Mouse (Mus musculus): ENCODE measurements at regions not wholly inside any gene's neighbourhood (a gene's known extent, or its start where the extent isn't known, plus 50 kb on each side); places are given as distances from the start of the nearest gene placed in this dataset.

GRCm38 (mm10) chr2:93129176-93129575 is 58.2 kb upstream of the Trp53i11 start:
- no peaks in the 10 kb centered on the region for H3K9me3 ChIP-seq (ENCODE audit: control insufficient read depth, insufficient read depth, low read depth, low read length)
- no peak overlapping the region for H3K9ac ChIP-seq (ENCODE audit: insufficient read depth, low read depth, low read length, poor library complexity, severe bottlenecking)
- no peaks in the 10 kb centered on the region for H3K36me3 ChIP-seq (ENCODE audit: control insufficient read depth, insufficient read depth, low read length, poor library complexity, severe bottlenecking)
- TF ChIP-seq ZNF384 (IDR thresholded peaks at IDR 0.05; ENCODE audit: low read depth, low read length), result no peak
- no peak for TF ChIP-seq ZC3H11A (IDR thresholded peaks at IDR 0.05; ENCODE audit: borderline replicate concordance, low read depth, low read length)
- H3K27ac ChIP-seq (ENCODE audit: insufficient read depth, low read depth, low read length, poor library complexity, severe bottlenecking), result no peak overlapping the region
- H3K4me3 ChIP-seq (ENCODE audit: insufficient read depth in 1 of 2, low read depth in 1 of 2, low read length in 2 of 2, poor library complexity in 1 of 2, severe bottlenecking in 1 of 2), result no peak overlapping the region
- no peak for DNase-seq (ENCODE audit: low read depth, low spot score)
- H3K4me1 ChIP-seq (ENCODE audit: control insufficient read depth in 2 of 2, insufficient read depth in 2 of 2, low read length in 2 of 2, poor library complexity in 1 of 2), result no peaks in the 10 kb centered on the region
- in situ Hi-C loops (cut with MboI; ENCODE audit: low sequenced_read_pairs in 2 of 2, unreplicated experiment in 2 of 2), result no loop called here

- DNase-seq (ENCODE audit: low read depth, low spot score), result no peak
- no peak for TF ChIP-seq MAFK (IDR thresholded peaks at IDR 0.05; ENCODE audit: insufficient read depth, low read depth, low read length)
- TF ChIP-seq ZNF384 (IDR thresholded peaks at IDR 0.05; ENCODE audit: low read depth, low read length), result no peak
- no peak for TF ChIP-seq CHD2 (IDR thresholded peaks at IDR 0.05; ENCODE audit: low read depth, low read length)
- no peak for TF ChIP-seq ZC3H11A (IDR thresholded peaks at IDR 0.05; ENCODE audit: borderline replicate concordance, low read depth, low read length)
- TF ChIP-seq HCFC1 (IDR thresholded peaks at IDR 0.05; ENCODE audit: borderline replicate concordance, insufficient read depth, low read length), result no peak
- H3K36me3 ChIP-seq (ENCODE audit: control insufficient read depth, insufficient read depth, low read length, poor library complexity, severe bottlenecking), result no peaks in the 10 kb centered on the region
- no peak overlapping the region for H3K27ac ChIP-seq (ENCODE audit: insufficient read depth, low read depth, low read length, poor library complexity, severe bottlenecking)
- H3K9ac ChIP-seq (ENCODE audit: insufficient read depth, low read depth, low read length, poor library complexity, severe bottlenecking), result no peak overlapping the region
- H3K4me1 ChIP-seq (ENCODE audit: control insufficient read depth in 2 of 2, insufficient read depth in 2 of 2, low read length in 2 of 2, poor library complexity in 1 of 2), result 0 out of 4 replicates have a peak, but pooled peaks cover 0 to 2% of the 10 kb centered on the region in 2 experiments
- in situ Hi-C loops (cut with MboI; ENCODE audit: low sequenced_read_pairs in 2 of 2, unreplicated experiment in 2 of 2), result no loop called here
- H3K9me3 ChIP-seq (ENCODE audit: control insufficient read depth, insufficient read depth, low read depth, low read length), result no peaks in the 10 kb centered on the region
- H3K4me3 ChIP-seq (ENCODE audit: insufficient read depth in 1 of 2, low read depth in 1 of 2, low read length in 2 of 2, poor library complexity in 1 of 2, severe bottlenecking in 1 of 2), result no peak overlapping the region
These were observed 60.7 kb upstream of the Trp53i11 start for GRCm38 (mm10) chr2:93126595-93127165.

GRCm38 (mm10) chr2:93126112-93126511 is 61.2 kb upstream of the Trp53i11 start:
- no peak overlapping the region for H3K9ac ChIP-seq (ENCODE audit: insufficient read depth, low read depth, low read length, poor library complexity, severe bottlenecking)
- no peak for DNase-seq (ENCODE audit: low read depth, low spot score)
- TF ChIP-seq MAFK (IDR thresholded peaks at IDR 0.05; ENCODE audit: insufficient read depth, low read depth, low read length), result no peak
- TF ChIP-seq CHD2 (IDR thresholded peaks at IDR 0.05; ENCODE audit: low read depth, low read length), result no peak
- no peak for TF ChIP-seq HCFC1 (IDR thresholded peaks at IDR 0.05; ENCODE audit: borderline replicate concordance, insufficient read depth, low read length)
- no peak for TF ChIP-seq ZC3H11A (IDR thresholded peaks at IDR 0.05; ENCODE audit: borderline replicate concordance, low read depth, low read length)
- TF ChIP-seq ZNF384 (IDR thresholded peaks at IDR 0.05; ENCODE audit: low read depth, low read length), result no peak
- H3K36me3 ChIP-seq (ENCODE audit: control insufficient read depth, insufficient read depth, low read length, poor library complexity, severe bottlenecking), result no peaks in the 10 kb centered on the region
- in situ Hi-C loops (cut with MboI; ENCODE audit: low sequenced_read_pairs in 2 of 2, unreplicated experiment in 2 of 2), result no loop called here
- no peak overlapping the region for H3K4me3 ChIP-seq (ENCODE audit: insufficient read depth in 1 of 2, low read depth in 1 of 2, low read length in 2 of 2, poor library complexity in 1 of 2, severe bottlenecking in 1 of 2)
- no peaks in the 10 kb centered on the region for H3K9me3 ChIP-seq (ENCODE audit: control insufficient read depth, insufficient read depth, low read depth, low read length)
- no peak overlapping the region for H3K27ac ChIP-seq (ENCODE audit: insufficient read depth, low read depth, low read length, poor library complexity, severe bottlenecking)
- 0 out of 4 replicates have a peak, but pooled peaks cover 0 to 2% of the 10 kb centered on the region in 2 experiments for H3K4me1 ChIP-seq (ENCODE audit: control insufficient read depth in 2 of 2, insufficient read depth in 2 of 2, low read length in 2 of 2, poor library complexity in 1 of 2)

GRCm38 (mm10) chr2:93124866-93125467 is 62.4 kb upstream of the Trp53i11 start:
- TF ChIP-seq ZNF384 (IDR thresholded peaks at IDR 0.05; ENCODE audit: low read depth, low read length), result no peak
- no peak for TF ChIP-seq CHD2 (IDR thresholded peaks at IDR 0.05; ENCODE audit: low read depth, low read length)
- no peak for TF ChIP-seq MAFK (IDR thresholded peaks at IDR 0.05; ENCODE audit: insufficient read depth, low read depth, low read length)
- TF ChIP-seq ZC3H11A (IDR thresholded peaks at IDR 0.05; ENCODE audit: borderline replicate concordance, low read depth, low read length), result no peak
- no peak for TF ChIP-seq HCFC1 (IDR thresholded peaks at IDR 0.05; ENCODE audit: borderline replicate concordance, insufficient read depth, low read length)
- no peak for DNase-seq (ENCODE audit: low read depth, low spot score)
- in situ Hi-C loops (cut with MboI; ENCODE audit: low sequenced_read_pairs in 2 of 2, unreplicated experiment in 2 of 2), result no loop called here
- no peak overlapping the region for H3K27ac ChIP-seq (ENCODE audit: insufficient read depth, low read depth, low read length, poor library complexity, severe bottlenecking)
- H3K36me3 ChIP-seq (ENCODE audit: control insufficient read depth, insufficient read depth, low read length, poor library complexity, severe bottlenecking), result no peaks in the 10 kb centered on the region
- H3K9me3 ChIP-seq (ENCODE audit: control insufficient read depth, insufficient read depth, low read depth, low read length), result no peaks in the 10 kb centered on the region
- 0 out of 4 replicates have a peak, but pooled peaks cover 0 to 2% of the 10 kb centered on the region in 2 experiments for H3K4me1 ChIP-seq (ENCODE audit: control insufficient read depth in 2 of 2, insufficient read depth in 2 of 2, low read length in 2 of 2, poor library complexity in 1 of 2)
- no peak overlapping the region for H3K9ac ChIP-seq (ENCODE audit: insufficient read depth, low read depth, low read length, poor library complexity, severe bottlenecking)
- no peak overlapping the region for H3K4me3 ChIP-seq (ENCODE audit: insufficient read depth in 1 of 2, low read depth in 1 of 2, low read length in 2 of 2, poor library complexity in 1 of 2, severe bottlenecking in 1 of 2)
